Mouse (Mus musculus): ENCODE data around the gene Wfdc5. TPM values are rescaled to one million over a fixed set of nuclear protein-coding genes. Genes with fewer than 3 reads are reported as not detected.

Wfdc5 gene
- total RNA-seq, 2 experiments from 2014 or later = not detected

DNA sequence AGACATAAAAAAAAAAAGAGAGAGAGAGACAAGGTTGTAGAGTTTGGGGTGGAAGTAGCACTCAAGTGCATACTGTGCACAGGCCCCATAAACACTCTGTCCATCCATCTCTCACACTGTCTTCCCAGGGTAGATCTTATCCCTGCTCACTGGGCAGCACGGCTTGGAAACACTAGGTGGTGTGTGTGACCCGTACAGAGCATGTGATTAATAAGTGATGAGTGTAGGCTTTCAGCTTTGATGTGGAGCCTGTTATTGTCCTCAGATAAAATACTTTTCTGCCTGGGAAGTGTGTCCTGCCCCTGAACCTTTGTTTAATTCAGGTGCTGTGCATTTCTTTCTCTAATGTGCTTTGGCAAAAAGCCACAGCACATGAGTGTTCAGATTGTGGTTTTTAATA lies 46.1 kb downstream of the Wfdc5 start:
- DNase-seq (ENCODE audit: low spot score) = no peak
- intact Hi-C loops (cut with DNase I) = loop anchor here (5.0 kb wide), 1 partner anchor 206 kb away; no protein-coding TSS in a partner anchor

DNA sequence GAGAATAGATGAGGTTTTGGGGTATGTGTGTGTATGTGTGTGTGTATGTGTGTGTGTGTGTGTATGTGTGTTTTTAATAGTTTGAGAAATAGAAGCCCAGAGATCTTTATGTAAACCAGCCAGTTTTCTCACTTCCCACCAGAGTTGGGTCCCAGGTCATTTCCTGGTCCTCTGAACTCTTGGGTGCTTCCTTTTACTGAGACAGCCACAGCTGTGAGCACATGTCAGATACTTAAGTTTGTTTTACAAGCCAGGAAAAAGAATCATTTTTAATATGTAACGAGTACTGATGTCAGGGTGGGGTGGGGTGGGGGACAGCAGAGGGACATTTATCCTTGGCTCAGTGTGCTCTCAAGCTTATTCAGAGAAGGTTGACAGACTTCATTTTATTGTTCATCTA lies 47.2 kb downstream of the Wfdc5 start:
- intact Hi-C loops (cut with DNase I) = loop anchor here (2.0 to 5.0 kb wide), 2 partner anchors 45 to 207 kb away; no protein-coding TSS in a partner anchor
- DNase-seq (ENCODE audit: low spot score) = no peak

DNA sequence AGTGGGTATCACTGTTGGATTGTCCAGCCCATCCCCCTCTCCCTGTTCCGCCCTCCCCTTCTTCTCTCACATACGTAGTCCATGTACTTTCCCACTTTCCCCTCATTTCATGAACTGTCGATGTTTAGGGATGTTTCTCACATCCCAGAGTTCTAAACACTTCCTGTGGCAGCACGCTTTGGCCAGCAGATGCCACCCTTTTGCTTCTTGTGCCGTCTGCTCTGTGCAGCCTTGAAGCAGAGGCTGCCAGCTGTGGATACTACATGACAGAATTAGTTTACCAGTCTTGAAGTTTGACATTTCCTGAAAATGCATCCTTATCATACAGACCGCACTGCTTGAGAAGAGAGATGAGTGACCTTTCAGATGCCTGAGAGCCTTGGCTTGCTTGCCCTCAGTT lies 48.0 kb downstream of the Wfdc5 start:
- no peak for DNase-seq (ENCODE audit: low spot score)
- intact Hi-C loops (cut with DNase I) = loop anchor here (2.0 kb wide), 1 partner anchor 46 kb away; no protein-coding TSS in a partner anchor

DNA sequence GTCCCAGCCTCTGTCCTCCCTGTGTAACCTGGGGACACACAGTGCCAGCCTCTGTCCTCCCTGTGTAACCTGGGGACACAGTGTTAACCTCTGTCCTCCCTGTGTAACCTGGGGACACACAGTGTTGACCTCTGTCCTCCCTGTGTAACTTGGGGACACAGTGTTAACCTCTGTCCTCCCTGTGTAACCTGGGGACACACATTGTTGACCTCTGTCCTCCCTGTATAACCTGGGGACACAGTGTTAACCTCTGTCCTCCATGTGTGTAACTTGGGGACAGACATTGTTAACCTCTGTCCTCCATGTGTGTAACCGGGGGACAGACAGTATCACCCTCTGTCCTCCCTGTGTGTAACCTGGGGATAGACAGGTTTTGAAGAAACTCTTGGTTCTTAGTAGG lies 51.0 kb downstream of the Wfdc5 start:
- no peak for DNase-seq (ENCODE audit: low spot score)
- intact Hi-C loops (cut with DNase I) = no loop called here

DNA sequence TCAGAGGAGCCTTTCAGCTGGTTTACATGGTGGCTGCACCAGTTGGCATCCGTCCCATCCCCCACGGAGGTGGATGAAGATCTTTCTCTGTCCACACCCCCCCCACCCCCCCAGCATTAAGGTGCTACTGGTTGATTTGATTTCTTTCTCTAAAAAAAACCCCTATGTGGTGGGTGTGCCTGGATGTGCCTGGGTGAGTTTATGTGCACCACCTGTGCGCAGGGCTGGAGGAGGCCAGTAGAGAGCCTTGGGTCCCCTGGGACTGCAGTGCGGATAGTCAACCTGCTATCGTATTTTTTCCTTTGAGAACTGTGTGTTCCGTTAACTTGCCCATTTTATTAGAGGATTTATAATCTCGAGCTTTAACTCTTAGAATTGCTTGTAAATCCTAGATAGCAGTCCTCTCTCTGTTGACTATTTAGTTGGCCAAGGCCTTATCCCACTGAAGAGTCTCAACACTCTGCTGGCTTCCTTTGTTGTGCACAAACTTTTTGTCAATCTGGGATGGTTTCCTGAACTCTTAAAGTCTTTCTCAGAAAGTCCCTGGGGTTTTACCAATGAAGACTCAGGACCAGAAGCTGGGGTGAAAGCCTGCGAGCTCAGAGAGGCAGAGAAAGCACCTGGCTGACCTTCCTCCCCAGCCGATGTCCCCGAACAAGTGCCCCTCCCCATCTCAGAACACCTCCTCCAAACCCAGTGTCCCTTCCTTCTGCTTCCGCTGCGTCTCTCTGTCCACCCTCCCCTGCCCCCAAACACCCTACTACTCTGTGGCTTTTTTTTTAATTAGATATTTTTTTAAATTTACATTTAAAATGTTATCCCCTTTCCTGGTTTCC lies 53.7 kb downstream of the Wfdc5 start:
- DNase-seq (ENCODE audit: low spot score) = no peak
- intact Hi-C loops (cut with DNase I) = no loop called here

DNA sequence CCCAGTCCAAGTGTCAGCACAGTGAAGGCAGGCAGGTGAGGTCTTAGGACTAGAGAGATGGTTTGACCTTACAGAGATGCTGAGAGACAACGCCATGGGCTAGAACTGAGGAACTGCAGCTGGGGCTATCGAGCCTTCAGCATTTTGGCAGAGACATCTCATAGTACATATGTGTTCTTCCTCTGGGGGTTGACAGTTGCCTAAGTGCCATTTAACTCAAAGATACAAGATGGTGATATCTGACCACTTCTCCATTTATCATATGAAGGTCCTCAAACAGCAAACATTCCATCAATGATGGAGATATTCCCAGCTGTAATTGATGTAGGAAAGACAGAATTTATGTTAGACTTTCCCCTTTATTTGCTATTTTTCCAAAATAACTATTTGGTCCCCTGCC lies 55.2 kb downstream of the Wfdc5 start:
- intact Hi-C loops (cut with DNase I) = no loop called here
- DNase-seq (ENCODE audit: low spot score) = no peak

DNA sequence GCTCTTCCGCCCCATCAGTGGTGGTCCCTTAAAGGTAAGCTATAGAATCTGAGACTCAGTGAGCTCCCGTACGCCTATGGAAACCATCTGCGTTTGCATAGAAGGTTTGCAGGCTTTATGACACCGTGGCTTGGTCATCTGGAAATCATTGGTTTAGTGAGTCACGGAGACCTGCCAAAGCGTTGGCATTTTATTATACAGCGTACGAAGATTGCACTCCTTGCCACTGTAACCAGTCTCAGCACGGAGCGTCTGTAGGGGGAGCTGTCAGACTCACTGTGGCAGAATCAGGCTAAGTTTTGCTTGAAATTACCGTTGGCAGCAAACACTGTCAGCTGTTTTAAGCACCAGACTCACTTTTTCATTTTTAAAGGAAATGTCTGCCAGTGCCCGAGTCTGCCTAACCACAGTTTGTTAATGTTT lies 56.0 kb downstream of the Wfdc5 start:
- no peak for DNase-seq (ENCODE audit: low spot score)
- intact Hi-C loops (cut with DNase I) = no loop called here

Other genes starting within 250 kb of the Wfdc5 start
- gene Ywhab, start 187.8 kb downstream of the Wfdc5 start, total RNA-seq (2021) = 10 to 100 TPM; 74.3 to 82.2 TPM
- 1 to 10 TPM in 1 of 2 experiments, under 1 TPM in 1; 0.96 to 1.3 TPM for gene Pabpc1l, start 157.3 kb downstream of the Wfdc5 start, total RNA-seq (2021)
- gene Stk4, start 112.4 kb downstream of the Wfdc5 start, total RNA-seq (2021) = 10 to 100 TPM; 14.8 to 18.5 TPM
- gene Tomm34, start 111.6 kb downstream of the Wfdc5 start, total RNA-seq (2021) = 10 to 100 TPM; 17.8 to 18.7 TPM
- not detected for gene Kcns1, start 11.6 kb downstream of the Wfdc5 start, total RNA-seq (2021)
- not detected for gene Wfdc12, start 7.9 kb upstream of the Wfdc5 start, total RNA-seq (2021)
- not detected for gene Wfdc15a, start 17.4 kb upstream of the Wfdc5 start, total RNA-seq (2021)
- gene Wfdc15b, start 38.9 kb upstream of the Wfdc5 start, total RNA-seq (2021) = not detected
- not detected for gene Svs2, start 55.7 kb upstream of the Wfdc5 start, total RNA-seq (2021)
- not detected for gene Svs3b, start 73.9 kb upstream of the Wfdc5 start, total RNA-seq (2021)
- not detected for gene Svs4, start 95.7 kb upstream of the Wfdc5 start, total RNA-seq (2021)
- gene Svs3a, start 106.5 kb upstream of the Wfdc5 start, total RNA-seq (2021) = not detected
- gene Svs6, start 134.0 kb upstream of the Wfdc5 start, total RNA-seq (2021) = not detected
- not detected for gene Svs5, start 150.0 kb upstream of the Wfdc5 start, total RNA-seq (2021)
- gene Slpi, start 206.4 kb upstream of the Wfdc5 start, total RNA-seq (2021) = 1 to 10 TPM; 3.1 to 7.2 TPM
- not detected for gene Rbpjl, start 220.4 kb upstream of the Wfdc5 start, total RNA-seq (2021)
- under 1 TPM; 0.42 to 0.52 TPM for gene Matn4, start 222.4 kb upstream of the Wfdc5 start, total RNA-seq (2021)

Data from heart, postnatal 25 days (tissue).